Mouse (Mus musculus): ENCODE results near the gene Dct.

- TF ChIP-seq CTCF (IDR thresholded peaks at IDR 0.05; ENCODE audit: low read depth) (no peak), EP300 (IDR thresholded peaks at IDR 0.05; ENCODE audit: low read depth) (no peak)
These were observed 24.5 kb downstream of the Dct start for GRCm38 (mm10) chr14:118027564-118027963.

All from heart, postnatal 0 days (tissue).